Mouse (Mus musculus): ENCODE measurements at regions not wholly inside any gene's neighbourhood (a gene's known extent, or its start where the extent isn't known, plus 50 kb on each side); places are given as distances from the start of the nearest gene placed in this dataset.

DNA sequence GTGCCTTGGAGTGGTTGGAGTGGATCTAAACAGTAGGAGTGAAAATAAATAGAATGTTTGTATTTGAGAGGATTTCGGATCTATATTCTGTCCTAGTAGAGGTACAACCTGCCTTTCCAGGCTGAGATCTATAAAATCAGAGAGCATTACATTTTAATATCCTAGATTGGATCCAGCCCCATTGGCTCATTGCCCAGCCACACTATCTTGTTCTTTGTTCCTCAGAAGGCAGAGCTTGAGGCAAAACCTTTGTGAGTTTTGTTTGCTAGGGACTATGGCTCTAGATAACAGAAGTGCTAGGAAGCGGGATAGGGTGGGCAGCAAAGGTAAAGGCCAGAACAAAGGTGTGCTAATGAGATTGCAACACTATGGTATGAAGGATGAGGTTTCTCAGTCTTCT is 78.7 kb upstream of the Cntln start:
- no peak overlapping the region for H3K4me2 ChIP-seq (ENCODE audit: low read depth, low read length)
- no peaks in the 10 kb centered on the region for H3K9me3 ChIP-seq (replicated peaks; ENCODE audit: control insufficient read depth, low read length)
- no peaks in the 10 kb centered on the region for H3K4me1 ChIP-seq (ENCODE audit: control insufficient read depth, insufficient read depth, low read length)
- no peaks in the 10 kb centered on the region for H3K36me3 ChIP-seq (ENCODE audit: control insufficient read depth, insufficient read depth)
- H3K4me3 ChIP-seq (ENCODE audit: low read length), result no peak overlapping the region
- no peak overlapping the region for H3K27ac ChIP-seq (ENCODE audit: low read length)
- 60% methylated on average over 2 of the region's 2 CpGs for WGBS
- ATAC-seq (replicated peaks; ENCODE audit: extremely low read depth, insufficient read depth, low FRiP score), result no peak
- no peaks in the 10 kb centered on the region for H3K27me3 ChIP-seq (ENCODE audit: control insufficient read depth, insufficient read depth, low read length)
- no peak overlapping the region for H3K9ac ChIP-seq (ENCODE audit: low read length)

- no peak overlapping the region for H3K27ac ChIP-seq (ENCODE audit: low read length)
- no peaks in the 10 kb centered on the region for H3K9me3 ChIP-seq (replicated peaks; ENCODE audit: control insufficient read depth, low read length)
- no peak overlapping the region for H3K4me2 ChIP-seq (ENCODE audit: low read depth, low read length)
- ATAC-seq (replicated peaks; ENCODE audit: extremely low read depth, insufficient read depth, low FRiP score), result no peak
- no peak overlapping the region for H3K9ac ChIP-seq (ENCODE audit: low read length)
- no peaks in the 10 kb centered on the region for H3K36me3 ChIP-seq (ENCODE audit: control insufficient read depth, insufficient read depth)
- no peak overlapping the region for H3K4me3 ChIP-seq (ENCODE audit: low read length)
- 83% methylated on average over 10 of the region's 10 CpGs for WGBS
- no peaks in the 10 kb centered on the region for H3K4me1 ChIP-seq (ENCODE audit: control insufficient read depth, insufficient read depth, low read length)
- no peaks in the 10 kb centered on the region for H3K27me3 ChIP-seq (ENCODE audit: control insufficient read depth, insufficient read depth, low read length)
Measured at GRCm38 (mm10) chr4:84793156-84793919, 90.8 kb upstream of the Cntln start.

DNA sequence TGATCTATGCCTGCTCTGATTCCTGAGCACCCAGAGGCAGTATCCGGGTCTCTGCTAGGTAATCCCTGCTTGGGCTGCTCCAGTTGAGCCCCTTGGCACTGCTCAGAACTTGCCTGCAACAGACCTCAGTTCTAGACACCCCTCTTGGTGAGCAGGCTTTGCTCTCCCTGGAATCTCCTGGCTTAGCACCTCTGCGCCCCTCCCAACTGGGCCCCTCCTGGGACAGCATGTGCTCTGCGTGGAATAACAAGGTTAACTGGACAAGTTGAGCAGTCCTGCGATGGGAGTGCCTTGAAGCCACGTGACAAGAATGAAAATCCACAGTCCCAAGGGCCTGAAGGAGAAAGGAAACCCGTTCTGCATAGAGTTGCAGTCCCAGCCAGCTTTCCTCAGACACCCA is 97.5 kb upstream of the Cntln start:
- H3K27ac ChIP-seq (ENCODE audit: low read length), result no peak overlapping the region
- no peaks in the 10 kb centered on the region for H3K9me3 ChIP-seq (replicated peaks; ENCODE audit: control insufficient read depth, low read length)
- H3K4me2 ChIP-seq (ENCODE audit: low read depth, low read length), result no peak overlapping the region
- H3K9ac ChIP-seq (ENCODE audit: low read length), result no peak overlapping the region
- WGBS, result 52% methylated on average over 6 of the region's 6 CpGs
- no peaks in the 10 kb centered on the region for H3K4me1 ChIP-seq (ENCODE audit: control insufficient read depth, insufficient read depth, low read length)
- H3K27me3 ChIP-seq (ENCODE audit: control insufficient read depth, insufficient read depth, low read length), result no peaks in the 10 kb centered on the region
- H3K4me3 ChIP-seq (ENCODE audit: low read length), result no peak overlapping the region
- no peaks in the 10 kb centered on the region for H3K36me3 ChIP-seq (ENCODE audit: control insufficient read depth, insufficient read depth)
- no peak for ATAC-seq (replicated peaks; ENCODE audit: extremely low read depth, insufficient read depth, low FRiP score)

DNA sequence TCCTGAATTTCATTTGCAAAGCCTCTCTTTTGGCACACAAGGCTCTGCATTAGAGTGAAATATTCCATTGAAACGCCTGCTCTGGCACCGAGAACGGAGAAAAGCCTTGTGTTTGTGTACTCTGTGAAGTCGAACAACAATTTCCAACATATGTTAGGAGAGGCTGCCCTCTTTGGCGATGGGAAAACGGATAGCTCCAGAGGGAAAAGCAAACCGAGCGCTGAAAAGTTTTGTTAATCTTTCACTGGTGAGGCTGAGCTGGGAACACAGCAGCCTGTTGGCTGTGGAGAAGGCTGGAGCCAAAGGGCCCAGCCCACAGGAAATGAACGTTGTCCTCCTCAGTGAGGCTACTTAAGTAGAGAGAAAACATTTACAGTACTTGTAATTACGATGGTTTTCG is 93.1 kb upstream of the Bnc2 start:
- no peaks in the 10 kb centered on the region for H3K4me1 ChIP-seq (ENCODE audit: control insufficient read depth, insufficient read depth, low read length)
- WGBS, result 34% methylated on average over 11 of the region's 11 CpGs
- no peaks in the 10 kb centered on the region for H3K36me3 ChIP-seq (ENCODE audit: control insufficient read depth, insufficient read depth)
- ATAC-seq (replicated peaks; ENCODE audit: extremely low read depth, insufficient read depth, low FRiP score), result no peak
- H3K27me3 ChIP-seq (ENCODE audit: control insufficient read depth, insufficient read depth, low read length), result no peaks in the 10 kb centered on the region
- no peak overlapping the region for H3K4me3 ChIP-seq (ENCODE audit: low read length)
- 0 out of 2 replicates have a peak overlapping the region, but pooled peaks have one; percentile 3 for H3K4me2 ChIP-seq (ENCODE audit: low read depth, low read length)
- no peak overlapping the region for H3K27ac ChIP-seq (ENCODE audit: low read length)
- H3K9me3 ChIP-seq (replicated peaks; ENCODE audit: control insufficient read depth, low read length), result no peaks in the 10 kb centered on the region
- H3K9ac ChIP-seq (ENCODE audit: low read length), result no peak overlapping the region

DNA sequence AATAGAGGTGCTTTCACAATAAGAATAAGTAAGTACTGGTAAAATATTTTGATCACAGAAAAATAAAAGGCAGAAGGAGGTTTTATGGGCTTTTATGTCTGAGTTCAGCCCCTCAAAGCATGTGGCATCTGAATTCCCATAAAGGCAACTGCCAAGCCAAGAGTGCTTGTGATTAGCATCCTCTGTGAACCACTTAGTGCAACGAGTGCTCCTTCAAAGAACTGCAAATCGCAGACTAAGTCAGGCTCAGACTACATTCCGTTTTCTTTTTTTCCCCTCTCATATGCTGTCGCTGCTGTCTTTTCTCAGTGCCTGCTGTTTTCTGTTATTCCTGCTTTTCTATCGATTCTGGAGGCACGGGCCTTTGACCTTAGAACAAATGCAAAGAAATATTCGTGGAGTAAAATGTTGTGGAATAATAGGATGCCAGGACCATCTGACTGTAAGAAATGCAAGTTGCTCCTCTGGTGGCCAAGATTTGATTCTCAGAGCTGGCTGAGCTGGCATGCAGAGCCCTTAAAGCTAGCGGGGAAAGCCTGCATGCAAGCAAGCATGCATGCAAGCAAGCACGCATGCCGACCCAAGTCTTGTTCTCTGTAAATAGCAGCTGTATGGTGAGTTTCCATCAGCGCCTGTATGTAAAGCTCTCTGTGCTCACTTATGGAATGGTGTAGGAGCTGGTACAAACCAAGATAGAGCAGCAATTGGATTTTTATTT is 91.8 kb upstream of the Bnc2 start:
- no peak overlapping the region for H3K9ac ChIP-seq (ENCODE audit: low read length)

GRCm38 (mm10) chr4:84757172-84757571 is 82.1 kb upstream of the Bnc2 start:
- Histone ChIP-seq H3K4me1 (ENCODE audit: control insufficient read depth, insufficient read depth, low read length) (no peaks in the 10 kb centered on the region), H3K9me3 (replicated peaks; ENCODE audit: control insufficient read depth, low read length) (no peaks in the 10 kb centered on the region), H3K4me2 (ENCODE audit: low read depth, low read length) (no peak overlapping the region), H3K4me3 (ENCODE audit: low read length) (no peak overlapping the region), H3K9ac (ENCODE audit: low read length) (no peak overlapping the region), H3K27me3 (ENCODE audit: control insufficient read depth, insufficient read depth, low read length) (no peaks in the 10 kb centered on the region), H3K36me3 (ENCODE audit: control insufficient read depth, insufficient read depth) (no peaks in the 10 kb centered on the region), H3K27ac (ENCODE audit: low read length) (no peak overlapping the region)
- ATAC-seq (replicated peaks; ENCODE audit: extremely low read depth, insufficient read depth, low FRiP score), result no peak
- 83% methylated on average over 5 of the region's 5 CpGs for WGBS

More for the DNA sequence above, 91.8 kb upstream of the Bnc2 start:
- no peaks in the 10 kb centered on the region for H3K4me1 ChIP-seq (ENCODE audit: control insufficient read depth, insufficient read depth, low read length)
- H3K27me3 ChIP-seq (ENCODE audit: control insufficient read depth, insufficient read depth, low read length), result no peaks in the 10 kb centered on the region
- WGBS, result 56% methylated on average over 11 of the region's 11 CpGs
- H3K36me3 ChIP-seq (ENCODE audit: control insufficient read depth, insufficient read depth), result no peaks in the 10 kb centered on the region
- H3K9me3 ChIP-seq (replicated peaks; ENCODE audit: control insufficient read depth, low read length), result no peaks in the 10 kb centered on the region
- no peak overlapping the region for H3K4me2 ChIP-seq (ENCODE audit: low read depth, low read length)
- no peak overlapping the region for H3K27ac ChIP-seq (ENCODE audit: low read length)
- ATAC-seq (replicated peaks; ENCODE audit: extremely low read depth, insufficient read depth, low FRiP score), result no peak
- no peak overlapping the region for H3K4me3 ChIP-seq (ENCODE audit: low read length)

DNA sequence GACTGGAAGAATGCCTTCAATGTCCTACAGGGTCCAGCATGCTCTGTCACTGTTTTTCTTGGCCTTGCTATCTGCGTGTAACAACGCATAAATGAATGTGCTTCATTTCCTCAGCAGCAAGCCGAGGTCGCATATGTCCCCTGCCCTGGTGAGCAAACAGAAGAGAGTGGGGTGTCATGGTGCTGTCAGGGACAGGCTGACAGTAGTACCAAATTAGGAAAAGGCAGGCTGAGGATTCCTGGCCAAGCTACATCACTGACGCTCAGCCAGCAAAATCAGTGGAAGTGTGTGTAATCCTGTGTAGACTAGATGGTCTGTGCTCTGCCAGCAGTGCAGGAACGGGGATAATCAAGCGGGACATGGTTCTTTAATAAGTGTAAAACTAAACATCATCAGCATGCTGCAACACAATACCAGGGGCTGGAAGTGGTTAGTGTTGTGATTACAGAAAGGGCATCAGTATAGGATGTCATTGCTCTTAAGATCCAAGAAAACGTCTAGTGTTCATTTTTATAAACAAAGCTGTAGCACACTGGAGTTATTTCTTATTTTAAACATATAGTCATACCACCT is 77.6 kb upstream of the Bnc2 start:
- H3K9me3 ChIP-seq (replicated peaks; ENCODE audit: control insufficient read depth, low read length), result no peaks in the 10 kb centered on the region
- H3K4me1 ChIP-seq (ENCODE audit: control insufficient read depth, insufficient read depth, low read length), result no peaks in the 10 kb centered on the region
- ATAC-seq (replicated peaks; ENCODE audit: extremely low read depth, insufficient read depth, low FRiP score), result no peak
- no peak overlapping the region for H3K9ac ChIP-seq (ENCODE audit: low read length)
- H3K4me3 ChIP-seq (ENCODE audit: low read length), result no peak overlapping the region
- no peaks in the 10 kb centered on the region for H3K36me3 ChIP-seq (ENCODE audit: control insufficient read depth, insufficient read depth)
- H3K4me2 ChIP-seq (ENCODE audit: low read depth, low read length), result no peak overlapping the region
- WGBS, result 39% methylated on average over 8 of the region's 8 CpGs
- H3K27ac ChIP-seq (ENCODE audit: low read length), result no peak overlapping the region
- no peaks in the 10 kb centered on the region for H3K27me3 ChIP-seq (ENCODE audit: control insufficient read depth, insufficient read depth, low read length)

- 35% methylated on average over 2 of the region's 2 CpGs for WGBS
- H3K4me1 ChIP-seq (ENCODE audit: control insufficient read depth, insufficient read depth, low read length), result no peaks in the 10 kb centered on the region
- no peak overlapping the region for H3K27ac ChIP-seq (ENCODE audit: low read length)
- H3K9me3 ChIP-seq (replicated peaks; ENCODE audit: control insufficient read depth, low read length), result no peaks in the 10 kb centered on the region
- H3K4me3 ChIP-seq (ENCODE audit: low read length), result no peak overlapping the region
- H3K27me3 ChIP-seq (ENCODE audit: control insufficient read depth, insufficient read depth, low read length), result no peaks in the 10 kb centered on the region
- no peak for ATAC-seq (replicated peaks; ENCODE audit: extremely low read depth, insufficient read depth, low FRiP score)
- H3K4me2 ChIP-seq (ENCODE audit: low read depth, low read length), result no peak overlapping the region
- H3K9ac ChIP-seq (ENCODE audit: low read length), result no peak overlapping the region
- no peaks in the 10 kb centered on the region for H3K36me3 ChIP-seq (ENCODE audit: control insufficient read depth, insufficient read depth)
Measured at GRCm38 (mm10) chr4:84741301-84741700, 66.2 kb upstream of the Bnc2 start.

DNA sequence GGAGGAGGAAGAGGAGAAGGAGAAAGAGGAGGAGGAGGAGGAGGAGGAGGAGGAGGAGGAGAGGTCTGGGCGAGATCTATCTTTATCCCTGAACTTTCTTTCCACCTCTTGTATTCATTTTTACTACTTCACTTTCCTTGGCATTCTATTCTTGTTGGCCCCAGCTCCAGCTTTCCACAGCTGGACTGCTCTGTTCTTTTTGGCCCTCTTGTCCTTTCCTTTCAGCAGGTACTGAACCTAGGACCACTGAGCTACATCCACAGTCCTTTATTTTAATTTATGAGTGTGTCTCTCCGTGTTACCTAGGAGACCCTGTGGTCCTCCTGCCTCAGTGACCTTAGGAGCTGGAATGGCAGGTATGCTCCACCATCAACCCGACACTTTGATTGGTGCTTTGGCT is 65.7 kb upstream of the Bnc2 start:
- H3K4me3 ChIP-seq (ENCODE audit: low read length), result no peak overlapping the region
- WGBS, result 72% methylated on average over 3 of the region's 3 CpGs

More for the DNA sequence above, 65.7 kb upstream of the Bnc2 start:
- Histone ChIP-seq H3K36me3 (ENCODE audit: control insufficient read depth, insufficient read depth) (no peaks in the 10 kb centered on the region), H3K27ac (ENCODE audit: low read length) (no peak overlapping the region), H3K9ac (ENCODE audit: low read length) (no peak overlapping the region), H3K4me2 (ENCODE audit: low read depth, low read length) (no peak overlapping the region), H3K9me3 (replicated peaks; ENCODE audit: control insufficient read depth, low read length) (no peaks in the 10 kb centered on the region), H3K4me1 (ENCODE audit: control insufficient read depth, insufficient read depth, low read length) (no peaks in the 10 kb centered on the region), H3K27me3 (ENCODE audit: control insufficient read depth, insufficient read depth, low read length) (no peaks in the 10 kb centered on the region)
- no peak for ATAC-seq (replicated peaks; ENCODE audit: extremely low read depth, insufficient read depth, low FRiP score)
